Mouse (Mus musculus) liver, embryonic 11.5 days (tissue): ENCODE results near the gene Olfr320. TPM values are rescaled to one million over a fixed set of nuclear protein-coding genes. Genes with fewer than 3 reads are reported as not detected.

Experiments used
- ATAC-seq: fragments of 200-750 bp; cut with Nextera tagmentation; replicated peaks from 2 replicates; pipeline ENCODE4 v1.8.0; 2017; ENCODE audit warnings: moderate number of reproducible peaks, mild to moderate bottlenecking, moderate TSS enrichment, moderate library complexity; ENCODE audit not compliant: low FRiP score
- DNase-seq: peaks from one replicate; pipeline ENCODE4 v3.0.0-alpha.2; 2017; ENCODE audit warnings: low spot score
- H3K27ac ChIP-seq: fragments of 300-500 bp; sonication (generic); 2 replicates; pipeline ENCODE4 v1.5.1; 2014; ENCODE audit warnings: mild to moderate bottlenecking, low read depth, low read length, control low read depth
- H3K27me3 ChIP-seq: fragments of 300-500 bp; sonication (generic); replicated peaks from 2 replicates; pipeline ENCODE4 v1.6.1; 2014; ENCODE audit warnings: low read length, mixed read lengths; ENCODE audit not compliant: control insufficient read depth, insufficient read depth
- H3K36me3 ChIP-seq: fragments of 300-500 bp; sonication (generic); 2 replicates; pipeline ENCODE4 v1.6.1; 2014; ENCODE audit warnings: mild to moderate bottlenecking, low read length, moderate library complexity, mixed read lengths; ENCODE audit not compliant: control insufficient read depth, insufficient read depth
- H3K4me1 ChIP-seq: fragments of 300-500 bp; sonication (generic); replicated peaks from 2 replicates; pipeline ENCODE4 v1.6.1; 2014; ENCODE audit warnings: low read length, mixed read lengths; ENCODE audit not compliant: control insufficient read depth, insufficient read depth
- H3K4me2 ChIP-seq: fragments of 300-500 bp; sonication (generic); 2 replicates; pipeline ENCODE4 v1.6.1; 2014; ENCODE audit warnings: mild to moderate bottlenecking, control low read depth, moderate library complexity
- H3K4me3 ChIP-seq: fragments of 300-500 bp; sonication (generic); 2 replicates; pipeline ENCODE4 v1.5.1; 2014; ENCODE audit warnings: low read depth, low read length, control low read depth
- H3K9ac ChIP-seq: fragments of 300-500 bp; sonication (generic); 2 replicates; pipeline ENCODE4 v1.6.1; 2014; ENCODE audit warnings: low read depth, low read length, control low read depth
- H3K9me3 ChIP-seq: fragments of 300-500 bp; sonication (generic); 2 replicates; pipeline ENCODE4 v1.6.1; 2016; ENCODE audit warnings: low read length, inconsistent platforms, mixed read lengths; ENCODE audit not compliant: control insufficient read depth
- WGBS: fragments of 180-500 bp; shearing (Covaris S2); extraction: QIAGEN DNeasy Blood & Tissue Kit; methylation state at CpG from one replicate; pipeline ENCODE4 v1.1.7; 2014; 5-methylcytosine and 5-hydroxymethylcytosine counted together
- polyA plus RNA-seq: library from polyadenylated mRNA; unstranded; fragments of >200 nt; fragmentation: Nextera tagmentation; extraction: Ambion mirVana; gene quantifications from 2 replicates; pipeline ENCODE4 v1.2.1, GENCODE M21; 2014

Olfr320 gene
- not detected in 2 replicates for polyA plus RNA-seq

DNA sequence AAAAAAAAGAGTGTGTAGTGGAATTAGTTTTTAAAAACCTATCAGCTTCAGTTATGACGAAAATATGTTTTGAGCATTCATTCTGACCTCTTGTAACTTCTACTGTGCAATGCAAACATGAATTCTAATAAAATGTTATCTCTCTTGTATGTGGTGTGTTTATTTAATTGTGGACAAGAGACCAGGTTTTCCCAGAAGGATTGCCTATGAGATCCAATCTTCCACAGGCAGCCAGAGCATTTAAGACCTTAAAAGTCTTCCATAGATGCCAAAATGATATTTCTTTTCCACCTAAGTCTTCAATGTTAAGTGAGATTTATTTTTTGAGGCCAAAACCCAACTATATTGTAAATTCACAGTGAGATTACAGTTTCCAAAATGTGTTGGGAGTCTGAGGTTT is at the start of gene Olfr320:
Olfr320 (plus strand) TSS at position 301 of the 400 bp plus-strand sequence.
- Histone ChIP-seq H3K9me3 (no peaks in the 10 kb centered on the region), H3K27me3 (no peaks in the 10 kb centered on the region), H3K4me3 (no peak within 1 kb of the TSS), H3K36me3 (no peaks in the 10 kb centered on the region), H3K4me1 (no peaks in the 10 kb centered on the region), H3K9ac (no peak within 1 kb of the TSS), H3K27ac (no peak within 1 kb of the TSS), H3K4me2 (no peak within 1 kb of the TSS)
- WGBS, result 74% methylated on average over 1 of the region's 1 CpGs
- no peak for DNase-seq
- no peak for ATAC-seq

DNA sequence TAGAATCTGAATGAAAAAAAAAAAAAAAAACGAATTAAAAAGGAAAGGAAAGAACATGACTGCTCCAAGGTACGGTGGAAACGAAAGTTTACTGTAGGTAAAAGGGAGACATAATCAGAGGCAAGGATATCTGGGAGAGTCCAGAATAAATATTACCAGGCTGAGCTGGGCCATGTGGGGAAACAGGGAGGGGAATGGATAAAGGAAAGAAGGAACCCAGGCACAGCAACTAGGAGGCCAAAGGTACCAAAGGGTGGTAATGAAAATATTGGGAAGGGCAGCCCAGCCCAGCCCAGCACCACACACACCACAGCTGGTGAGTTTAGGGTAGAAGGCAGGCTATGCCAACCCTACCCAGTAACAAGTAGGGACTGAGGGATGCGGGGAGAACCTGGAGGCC is 46.0 kb upstream of the Olfr320 start:
- DNase-seq (no peak), ATAC-seq (no peak)
- Histone ChIP-seq H3K27ac (no peak overlapping the region), H3K9ac (no peak overlapping the region), H3K4me2 (no peak overlapping the region), H3K9me3 (no peaks in the 10 kb centered on the region), H3K4me1 (no peaks in the 10 kb centered on the region), H3K36me3 (no peaks in the 10 kb centered on the region), H3K27me3 (no peaks in the 10 kb centered on the region; the same call in 1 of the 2 replicates), H3K4me3 (no peak overlapping the region)
- WGBS, result 62% methylated on average over 4 of the region's 4 CpGs

DNA sequence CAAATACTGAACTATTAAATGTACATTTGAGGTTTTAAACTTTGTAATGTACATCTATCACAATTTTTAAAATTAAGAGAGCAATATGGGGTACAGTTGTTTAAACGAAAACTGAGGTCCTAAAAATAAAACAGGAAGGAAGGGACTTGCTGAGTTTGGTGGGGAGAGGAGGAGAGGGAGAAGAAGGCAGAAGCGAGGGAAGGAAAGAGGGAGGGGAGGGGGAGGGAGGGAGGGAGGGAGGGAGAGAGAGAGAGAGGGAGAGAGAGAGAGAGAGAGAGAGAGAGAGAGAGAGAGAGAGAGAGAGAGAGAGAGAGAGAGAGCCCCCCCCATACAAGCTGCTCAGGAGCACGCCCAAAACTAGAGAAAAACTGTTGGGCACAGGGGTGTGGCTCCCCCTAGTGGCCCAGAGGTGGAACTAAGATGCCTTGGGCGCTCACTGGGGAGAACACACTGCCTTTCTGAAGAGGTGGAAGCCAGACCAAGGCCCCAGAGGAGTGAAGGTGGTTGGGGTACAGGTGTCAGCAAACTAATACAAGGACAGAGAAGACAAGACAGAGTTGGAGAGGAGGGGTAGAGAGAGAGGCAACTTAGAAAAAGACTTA is 44.4 kb upstream of the Olfr320 start:
- Histone ChIP-seq H3K27me3 (peaks cover 3% of the 10 kb centered on the region; the same call in 1 of the 2 replicates), H3K4me2 (no peak overlapping the region), H3K4me1 (peaks cover 4% of the 10 kb centered on the region; the same call in 1 of the 2 replicates), H3K4me3 (no peak overlapping the region), H3K9ac (no peak overlapping the region), H3K36me3 (no peaks in the 10 kb centered on the region), H3K27ac (no peak overlapping the region), H3K9me3 (no peaks in the 10 kb centered on the region)
- ATAC-seq, result no peak
- 5% methylated on average over 3 of the region's 4 CpGs for WGBS
- DNase-seq, result peak; percentile 61

DNA sequence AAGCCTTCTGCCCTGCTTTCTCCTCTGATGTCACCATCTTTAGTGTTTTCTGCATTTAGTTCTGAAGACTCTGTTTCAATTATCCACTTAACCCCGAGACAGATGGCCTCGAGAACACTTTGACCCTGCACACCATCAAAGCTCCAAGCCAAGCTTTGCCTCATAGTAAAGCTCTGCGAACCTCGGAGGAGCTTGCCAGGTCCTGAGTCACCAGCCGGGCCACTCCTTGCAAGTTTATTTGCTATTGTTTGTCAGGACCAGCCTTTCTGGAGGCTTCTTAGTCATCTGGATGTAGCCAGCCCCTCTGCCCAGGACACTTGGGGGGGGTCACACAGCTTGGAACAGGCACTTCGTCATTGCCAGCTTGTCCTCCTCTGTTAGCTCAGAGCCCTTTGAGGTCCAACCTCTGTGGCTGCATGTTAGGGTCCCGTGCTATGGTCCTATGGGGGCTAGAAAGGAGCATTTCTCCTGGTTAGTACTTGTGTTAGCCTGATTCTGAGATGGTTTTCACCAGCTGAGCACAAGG is 42.7 kb upstream of the Olfr320 start:
- Histone ChIP-seq H3K27me3 (peaks cover 3% of the 10 kb centered on the region; the same call in 1 of the 2 replicates), H3K9me3 (no peaks in the 10 kb centered on the region), H3K36me3 (no peaks in the 10 kb centered on the region), H3K9ac (no peak overlapping the region), H3K4me3 (no peak overlapping the region), H3K4me2 (no peak overlapping the region), H3K4me1 (peaks cover 11% of the 10 kb centered on the region), H3K27ac (no peak overlapping the region)
- 71% methylated on average over 7 of the region's 7 CpGs for WGBS
- no peak for DNase-seq
- ATAC-seq, result no peak

DNA sequence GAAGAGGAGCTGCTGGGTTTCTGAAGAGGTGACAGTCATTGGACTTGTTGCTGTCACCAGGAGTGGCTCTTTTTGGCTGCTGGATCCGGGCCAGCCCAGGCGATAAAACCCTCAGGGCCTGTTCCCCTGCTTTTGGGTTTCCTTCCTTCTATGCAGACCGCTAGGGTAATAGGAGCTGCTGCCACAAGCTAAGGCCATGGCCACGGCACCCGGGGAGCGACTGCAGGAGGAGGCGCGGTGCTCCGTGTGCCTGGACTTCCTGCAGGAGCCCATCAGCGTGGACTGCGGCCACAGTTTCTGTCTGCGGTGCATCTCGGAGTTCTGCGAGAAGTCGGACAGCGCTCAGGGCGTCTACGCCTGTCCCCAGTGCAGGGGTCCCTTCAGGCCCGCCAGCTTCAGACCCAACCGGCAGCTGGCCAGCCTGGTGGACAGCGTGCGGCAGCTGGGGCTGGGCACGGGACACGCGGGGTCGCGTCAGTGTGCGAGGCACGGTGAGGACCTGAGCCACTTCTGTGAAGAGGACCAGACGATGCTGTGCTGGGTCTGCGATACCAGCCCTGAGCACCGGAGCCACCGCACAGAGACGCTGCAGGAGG is 40.5 kb upstream of the Olfr320 start, which contains the start of gene Trim58:
Trim58 (plus strand) TSS at position 194 of the 596 bp plus-strand sequence.
- 3% methylated on average over 34 of the region's 34 CpGs for WGBS
- peak within 1 kb of the TSS; percentile 64 for H3K4me3 ChIP-seq
- H3K9me3 ChIP-seq, result no peaks in the 10 kb centered on the region
- peaks cover 3% of the 10 kb centered on the region; the same call in 1 of the 2 replicates for H3K27me3 ChIP-seq
- peak within 1 kb of the TSS; percentile 98 for H3K27ac ChIP-seq
- ATAC-seq (peak; percentile 43), DNase-seq (peak; percentile 69)
- peaks cover 13% of the 10 kb centered on the region for H3K4me1 ChIP-seq
- peak within 1 kb of the TSS; percentile 90 for H3K4me2 ChIP-seq
- peak within 1 kb of the TSS; percentile 91 for H3K9ac ChIP-seq
- H3K36me3 ChIP-seq, result no peaks in the 10 kb centered on the region

DNA sequence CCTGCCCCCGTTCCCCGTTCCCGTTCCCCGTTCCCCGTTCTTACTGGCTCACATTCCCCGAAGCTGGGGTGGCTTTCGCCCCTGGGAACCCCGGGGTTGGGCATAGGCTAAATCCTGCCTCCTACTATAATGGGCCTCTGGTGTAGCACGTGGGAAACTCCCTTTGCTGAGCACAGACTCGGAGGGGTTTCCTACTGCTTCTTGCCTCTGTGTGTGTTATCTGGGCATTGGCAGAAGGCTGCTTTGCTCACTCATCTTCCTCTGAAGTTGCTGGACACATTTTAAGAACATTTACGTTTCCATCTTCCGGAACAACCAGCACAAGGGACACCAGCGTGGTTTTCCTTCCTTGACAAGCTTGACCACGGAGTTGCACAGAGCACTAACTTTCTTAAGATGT is 39.8 kb upstream of the Olfr320 start:
- peak overlapping the region; percentile 91 for H3K9ac ChIP-seq
- H3K4me3 ChIP-seq, result peak overlapping the region; percentile 64

DNA sequence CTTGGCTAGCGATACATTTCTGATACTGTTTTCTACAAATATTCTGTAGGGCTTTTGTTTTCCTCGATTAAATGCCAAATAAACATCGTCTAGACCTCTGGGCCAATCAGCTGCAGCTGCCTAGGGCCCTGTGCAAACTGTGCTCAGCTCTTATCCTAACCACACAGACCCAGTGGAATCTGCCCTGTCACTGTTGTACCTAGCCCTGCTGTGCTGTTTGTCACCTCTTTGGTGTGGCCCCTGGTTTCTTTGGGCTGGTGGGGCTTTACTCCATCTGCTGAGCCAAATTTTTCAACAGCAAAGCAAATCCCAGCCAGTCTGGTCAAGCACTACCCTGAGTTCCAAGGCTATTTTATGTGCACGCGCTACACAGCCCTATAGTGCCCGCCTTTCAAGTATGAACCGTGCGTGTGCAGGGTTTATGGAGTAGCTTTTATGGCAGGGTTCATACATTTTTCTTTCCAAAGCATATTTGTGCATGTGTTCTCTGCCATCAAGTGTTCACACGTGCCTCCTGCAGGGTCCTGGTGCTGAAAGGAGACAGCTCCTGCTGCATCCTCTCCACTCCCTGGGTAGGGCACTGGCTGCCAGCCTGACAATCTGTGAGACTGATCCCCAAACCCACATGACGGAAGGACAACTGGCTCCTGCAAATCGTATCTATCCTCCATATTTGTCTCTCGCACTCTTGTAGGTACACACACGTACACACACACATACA is 39.1 kb upstream of the Olfr320 start:
- 62% methylated on average over 13 of the region's 13 CpGs for WGBS
- H3K4me2 ChIP-seq, result peak overlapping the region; percentile 90
- H3K4me1 ChIP-seq, result peaks cover 13% of the 10 kb centered on the region
- H3K9ac ChIP-seq, result peak overlapping the region; percentile 91
- peak overlapping the region; percentile 64 for H3K4me3 ChIP-seq
- peaks cover 3% of the 10 kb centered on the region; the same call in 1 of the 2 replicates for H3K27me3 ChIP-seq
- DNase-seq (peak; percentile 60), ATAC-seq (peak; percentile 98)
- H3K9me3 ChIP-seq, result no peaks in the 10 kb centered on the region
- no peaks in the 10 kb centered on the region for H3K36me3 ChIP-seq
- H3K27ac ChIP-seq, result peak overlapping the region; percentile 98

More for the DNA sequence above, 39.8 kb upstream of the Olfr320 start:
- WGBS, result 14% methylated on average over 14 of the region's 14 CpGs
- Histone ChIP-seq H3K4me2 (peak overlapping the region; percentile 90), H3K27ac (peak overlapping the region; percentile 98), H3K27me3 (peaks cover 3% of the 10 kb centered on the region; the same call in 1 of the 2 replicates), H3K4me1 (peaks cover 13% of the 10 kb centered on the region), H3K36me3 (no peaks in the 10 kb centered on the region), H3K9me3 (no peaks in the 10 kb centered on the region)
- peak; percentile 49 for DNase-seq
- ATAC-seq, result peak; percentile 77

DNA sequence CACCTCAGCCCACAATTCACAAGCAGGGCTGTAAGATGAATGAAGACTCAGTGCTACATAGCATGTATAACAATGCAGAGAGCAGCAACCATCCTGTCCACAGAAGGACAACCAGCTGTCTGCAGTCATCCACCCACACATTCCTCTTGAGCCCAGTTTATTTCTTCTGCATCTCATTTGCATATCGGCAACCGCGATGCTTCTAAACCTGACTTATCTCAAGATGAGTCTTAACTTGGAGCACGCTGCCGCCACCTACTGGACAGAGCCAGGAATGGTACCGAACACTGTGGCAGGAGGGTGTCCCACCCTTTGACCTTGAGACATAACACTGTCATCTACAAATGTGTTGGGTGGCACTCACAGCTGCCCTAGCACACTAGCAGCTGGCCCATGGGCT is 37.5 kb upstream of the Olfr320 start:
- peak overlapping the region; percentile 90; the same call in 1 of the 2 replicates for H3K4me2 ChIP-seq
- H3K9me3 ChIP-seq, result no peaks in the 10 kb centered on the region
- H3K36me3 ChIP-seq, result no peaks in the 10 kb centered on the region
- no peak overlapping the region; the same call in 1 of the 2 replicates for H3K27ac ChIP-seq
- WGBS, result 27% methylated on average over 6 of the region's 6 CpGs
- no peak overlapping the region for H3K9ac ChIP-seq
- H3K27me3 ChIP-seq, result peaks cover 3% of the 10 kb centered on the region; the same call in 1 of the 2 replicates
- ATAC-seq (no peak), DNase-seq (peak; percentile 56)
- H3K4me1 ChIP-seq, result peaks cover 13% of the 10 kb centered on the region
- no peak overlapping the region for H3K4me3 ChIP-seq
